Mouse (Mus musculus) MEL (cell line): ENCODE measurements around the gene Terb1.

Experiments used
- GATA1 ChIP-seq: IDR thresholded peaks from 2 replicates; pipeline ENCODE4 v1.6.1; 2011; ENCODE audit warnings: low read depth, low read length, improper control_type of control experiment
- HCFC1 ChIP-seq: IDR thresholded peaks from 2 replicates; pipeline ENCODE4 v1.6.1; 2012; ENCODE audit warnings: low read depth, mild to moderate bottlenecking, inconsistent platforms, low read length, improper control_type of control experiment, moderate library complexity
- POLR2A ChIP-seq, 2 experiments: IDR thresholded peaks; 2 replicates each; pipeline ENCODE4 v1.6.1; 2011 to 2012; ENCODE audit warnings: low read length in 2 of 2, mild to moderate bottlenecking in 2 of 2, control low read depth in 1 of 2, improper control_type of control experiment in 1 of 2, low read depth in 1 of 2, moderate library complexity in 1 of 2; ENCODE audit not compliant: control insufficient read depth in 1 of 2, insufficient read depth in 1 of 2, poor library complexity in 1 of 2
- POLR2AphosphoS2 ChIP-seq: IDR thresholded peaks from 2 replicates; pipeline ENCODE4 v1.6.1; 2011; ENCODE audit warnings: low read length, improper control_type of control experiment
- UBTF ChIP-seq: IDR thresholded peaks from 2 replicates; pipeline ENCODE4 v1.6.1; 2012; ENCODE audit warnings: low read depth, mild to moderate bottlenecking, inconsistent platforms, low read length, improper control_type of control experiment, moderate library complexity, borderline replicate concordance; ENCODE audit not compliant: insufficient read depth
- USF1 ChIP-seq: IDR thresholded peaks from 2 replicates; pipeline ENCODE4 v1.6.1; 2014; ENCODE audit warnings: low read depth, mild to moderate bottlenecking, inconsistent platforms, low read length, improper control_type of control experiment, moderate library complexity

- TF ChIP-seq HCFC1 = no peak
- no peak for TF ChIP-seq UBTF
- no peak for TF ChIP-seq USF1
- TF ChIP-seq POLR2AphosphoS2 = no peak
- no peak for TF ChIP-seq GATA1
- TF ChIP-seq POLR2A (IDR thresholded peaks at IDR 0.05; ENCODE audit: control insufficient read depth in 1 of 2, insufficient read depth in 1 of 2, low read depth in 1 of 2, low read length in 2 of 2, poor library complexity in 1 of 2) = no peak
Observed at GRCm38 (mm10) chr8:104422313-104422712, 87.4 kb downstream of the Terb1 start.
